Mouse (Mus musculus) right cerebral cortex, postnatal 36 days (tissue): ENCODE measurements at regions not wholly inside any gene's neighbourhood (a gene's known extent, or its start where the extent isn't known, plus 50 kb on each side); places are given as distances from the start of the nearest gene placed in this dataset.

ENCODE experiments used
- DNase-seq, 2 experiments: peaks; one replicate each; pipeline ENCODE4 v3.0.0; 2022; ENCODE audit warnings: low spot score in 2 of 2, mixed read lengths in 1 of 2

- no peak for DNase-seq
These were observed 377.3 kb upstream of the Gm10131 start for GRCm38 (mm10) chr8:34488746-34489400.

- no peak for DNase-seq
These were observed 375.0 kb upstream of the Gm10131 start for GRCm38 (mm10) chr8:34486433-34487096.

GRCm38 (mm10) chr8:34485905-34486304 lies 374.4 kb upstream of the Gm10131 start:
- DNase-seq, result no peak

DNA sequence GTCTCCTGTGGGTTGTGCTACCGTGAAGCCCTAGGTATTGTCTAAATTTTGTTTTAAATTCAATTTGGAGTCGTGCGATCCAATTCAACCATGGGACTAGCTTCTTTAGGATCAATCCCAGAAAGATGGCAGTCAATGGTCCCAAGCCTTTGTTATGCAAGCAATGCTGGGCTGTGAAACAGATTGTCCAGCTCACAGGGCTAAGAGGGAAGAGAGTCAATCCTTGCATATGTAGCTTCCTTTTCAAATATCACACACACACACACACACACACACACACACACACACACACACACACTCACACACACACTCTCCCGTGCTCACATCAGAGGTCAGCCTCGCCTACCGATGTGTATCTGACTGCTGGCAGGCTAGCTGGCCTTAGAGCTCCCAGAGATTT lies 373.8 kb upstream of the Gm10131 start:
- DNase-seq, result no peak

GRCm38 (mm10) chr8:34484551-34485335 lies 373.2 kb upstream of the Gm10131 start:
- DNase-seq, result peak; percentile 38 to 43

GRCm38 (mm10) chr8:34483212-34483611 lies 371.7 kb upstream of the Gm10131 start:
- no peak for DNase-seq

DNA sequence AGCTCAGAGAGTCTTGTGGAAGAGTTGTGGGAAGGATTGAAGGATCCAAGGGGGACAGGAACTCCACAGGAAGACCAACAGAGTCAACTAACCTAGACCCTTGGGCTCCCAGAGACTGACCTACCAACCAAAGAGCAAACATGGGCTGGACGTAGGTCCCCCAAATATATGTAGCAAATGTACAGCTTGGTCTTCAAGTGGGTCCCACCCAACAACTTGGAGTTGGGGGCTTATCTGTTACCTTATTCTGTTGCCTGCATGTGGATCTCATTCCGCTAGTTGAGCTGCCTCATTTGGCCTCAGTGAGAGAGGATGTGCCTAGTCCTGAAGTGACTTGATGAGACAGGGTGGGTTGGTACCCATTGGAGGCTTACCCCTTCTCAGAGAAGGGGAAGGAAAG lies 371.1 kb upstream of the Gm10131 start:
- DNase-seq, result no peak

DNA sequence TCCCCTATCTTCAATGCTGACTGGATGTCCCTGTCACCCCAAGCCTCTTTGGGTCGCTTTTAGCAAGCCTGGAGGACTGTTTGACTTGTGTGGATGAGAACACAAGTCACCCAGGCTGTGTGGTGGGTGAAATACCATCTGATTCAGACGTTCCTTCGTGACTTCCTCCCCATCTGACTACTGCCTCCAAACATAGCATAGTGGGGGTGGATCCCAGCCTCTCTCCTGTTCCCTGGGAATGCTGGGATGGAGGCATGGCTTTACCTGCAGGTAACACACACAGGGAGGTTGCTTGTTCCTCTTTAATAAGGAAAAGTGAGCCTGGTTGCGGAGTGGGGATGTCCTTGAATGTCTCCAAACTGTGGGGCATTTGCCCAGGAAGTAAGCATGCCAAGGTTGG lies 369.0 kb upstream of the Gm10131 start:
- peak; percentile 57 to 69 for DNase-seq

DNA sequence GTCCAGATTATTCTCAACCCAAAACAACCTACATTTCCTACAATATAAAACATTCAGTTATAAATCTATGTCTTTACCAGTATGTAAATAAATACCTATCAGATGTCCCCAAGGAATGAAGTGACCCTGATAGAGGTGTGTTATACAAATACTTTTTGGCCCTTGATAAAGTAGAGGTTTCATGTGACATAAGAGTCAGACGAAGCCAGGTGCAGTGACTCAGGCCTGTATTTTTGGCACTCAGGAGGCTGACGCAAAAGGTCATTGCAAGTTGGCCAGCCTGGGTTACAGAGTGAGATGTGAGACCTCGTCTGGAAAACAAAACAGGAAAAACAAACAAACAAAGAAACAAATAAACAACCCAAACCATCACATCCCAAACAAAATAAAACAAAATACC lies 367.4 kb upstream of the Gm10131 start:
- DNase-seq, result no peak

DNA sequence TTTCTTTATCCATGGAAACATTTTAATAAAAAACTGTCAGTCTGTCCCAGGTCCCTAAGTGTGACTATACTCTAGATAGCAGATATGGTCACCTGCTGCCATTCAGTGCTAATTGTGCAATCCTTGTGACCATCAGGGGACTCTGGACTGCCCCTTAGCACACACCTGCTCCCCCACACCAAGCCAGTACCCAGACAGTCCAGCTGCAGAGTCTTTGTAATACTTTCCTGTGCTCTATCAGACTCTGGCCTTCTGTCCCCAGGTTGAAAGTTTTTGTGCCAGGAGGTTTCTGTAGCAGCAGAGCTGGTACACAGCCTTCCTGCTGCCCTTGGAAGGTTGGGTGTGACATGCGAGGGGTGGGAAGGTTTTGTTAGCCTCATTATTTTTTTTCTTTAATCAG lies 366.9 kb upstream of the Gm10131 start:
- no peak for DNase-seq

GRCm38 (mm10) chr8:34476146-34476820 lies 364.7 kb upstream of the Gm10131 start:
- DNase-seq, result no peak

DNA sequence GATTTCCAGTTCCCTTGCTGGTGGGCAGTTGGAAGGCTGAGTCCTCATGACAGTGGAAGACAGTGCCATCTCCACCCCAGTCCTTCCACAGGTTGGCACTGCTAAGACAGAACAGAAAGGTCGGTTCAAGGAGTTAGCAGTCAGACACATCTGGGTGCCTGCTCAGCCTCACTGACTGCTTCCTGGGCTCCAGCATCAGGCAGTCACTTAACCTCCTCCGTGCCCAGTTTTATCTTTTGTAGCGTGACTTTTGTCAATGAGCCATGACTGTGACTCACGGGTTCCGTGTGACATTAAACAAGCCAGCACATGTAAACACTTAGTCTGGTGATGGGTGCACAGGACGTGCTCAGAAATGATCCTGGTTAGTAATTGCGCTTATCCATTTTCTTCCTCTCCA lies 363.1 kb upstream of the Gm10131 start:
- no peak for DNase-seq

DNA sequence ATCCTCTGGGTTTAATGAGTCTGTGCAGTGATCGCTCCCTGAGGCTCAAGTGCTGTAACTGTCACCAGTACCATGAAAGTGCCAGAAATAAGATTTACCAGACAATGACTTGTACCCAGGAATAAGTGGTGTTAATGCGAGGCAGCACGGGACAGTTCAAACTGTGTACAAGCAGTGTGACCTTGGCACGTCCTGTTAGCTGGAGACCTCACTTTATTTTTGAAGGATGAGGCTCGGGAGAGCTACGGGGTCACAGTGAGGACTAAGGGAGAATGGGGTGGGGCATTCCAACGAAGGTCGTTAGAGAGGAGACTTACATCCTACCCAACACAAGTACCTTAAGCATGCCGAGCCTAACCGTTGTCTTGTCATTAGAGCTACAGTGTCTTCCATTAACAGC lies 362.2 kb upstream of the Gm10131 start:
- no peak for DNase-seq

- DNase-seq, result no peak
These were observed 361.8 kb upstream of the Gm10131 start for GRCm38 (mm10) chr8:34473301-34473700.

DNA sequence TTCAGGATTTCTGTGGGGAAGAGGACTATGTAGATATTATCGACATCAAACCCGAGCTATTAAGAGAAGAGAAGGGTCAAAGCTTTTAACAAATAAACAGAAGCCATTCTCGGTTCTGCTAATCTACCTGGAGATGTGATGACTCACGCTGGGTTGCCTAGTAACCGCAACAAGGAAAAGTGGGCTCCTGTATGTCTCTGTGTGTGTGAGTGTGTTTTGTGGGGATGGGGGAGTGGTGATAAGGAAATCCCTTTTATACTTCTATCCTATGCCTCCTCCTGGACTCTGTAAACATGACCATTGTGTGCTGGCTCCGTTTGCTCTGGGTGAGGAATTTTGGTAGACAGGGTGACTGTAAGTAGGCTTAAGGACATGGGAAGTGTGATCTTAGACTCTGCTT lies 361.3 kb upstream of the Gm10131 start:
- DNase-seq, result no peak

DNA sequence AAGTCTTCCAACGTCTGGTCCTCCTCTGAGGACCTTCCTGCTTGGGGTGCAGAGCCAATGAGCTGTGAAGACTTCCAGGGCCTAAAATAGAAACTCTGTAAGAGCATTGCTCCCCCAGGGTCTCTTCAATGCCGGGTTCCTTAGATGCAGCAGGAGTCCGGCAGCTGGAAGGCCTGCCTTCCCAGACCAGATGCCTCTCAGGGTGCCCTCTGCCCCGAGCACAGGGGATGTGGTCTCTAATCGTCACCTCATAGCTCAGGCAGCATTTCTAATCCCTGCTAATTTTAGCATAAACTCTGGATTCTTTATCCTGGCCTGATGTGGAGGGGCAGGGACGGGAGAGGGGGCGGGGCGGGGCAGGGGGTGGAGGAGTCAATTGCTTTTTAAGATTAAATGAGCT lies 360.9 kb upstream of the Gm10131 start:
- DNase-seq, result no peak

- no peak for DNase-seq
These were observed 357.6 kb upstream of the Gm10131 start for GRCm38 (mm10) chr8:34469091-34469490.

DNA sequence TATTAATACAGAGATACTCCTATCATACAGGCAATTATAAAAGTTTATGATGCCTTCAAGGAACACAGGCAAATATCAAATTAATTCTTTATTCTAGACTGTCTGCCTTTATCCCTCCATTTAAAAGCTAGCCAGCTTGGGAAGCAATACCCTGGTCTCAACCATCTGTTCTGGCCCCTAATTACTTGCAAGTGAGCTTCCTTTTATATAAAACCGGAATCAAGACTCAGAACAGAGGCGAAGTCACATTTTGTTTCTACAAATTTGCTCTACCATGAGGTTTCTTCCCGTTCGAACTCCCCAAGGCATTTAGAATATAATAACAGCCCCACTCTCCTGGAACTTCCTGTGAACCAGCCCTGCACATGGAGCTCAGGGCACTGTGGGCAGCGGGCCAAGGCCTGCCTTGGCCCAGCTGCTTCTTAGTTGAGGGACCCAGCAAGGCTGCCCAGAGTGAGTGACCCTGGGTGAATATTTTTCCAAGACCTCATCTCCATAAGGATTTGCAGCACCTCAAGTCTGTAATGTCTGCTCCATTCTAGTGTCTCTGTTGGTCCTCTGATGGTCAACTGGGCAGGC lies 355.3 kb upstream of the Gm10131 start:
- DNase-seq, result no peak

- no peak for DNase-seq
These were observed 353.9 kb upstream of the Gm10131 start for GRCm38 (mm10) chr8:34465398-34465797.

DNA sequence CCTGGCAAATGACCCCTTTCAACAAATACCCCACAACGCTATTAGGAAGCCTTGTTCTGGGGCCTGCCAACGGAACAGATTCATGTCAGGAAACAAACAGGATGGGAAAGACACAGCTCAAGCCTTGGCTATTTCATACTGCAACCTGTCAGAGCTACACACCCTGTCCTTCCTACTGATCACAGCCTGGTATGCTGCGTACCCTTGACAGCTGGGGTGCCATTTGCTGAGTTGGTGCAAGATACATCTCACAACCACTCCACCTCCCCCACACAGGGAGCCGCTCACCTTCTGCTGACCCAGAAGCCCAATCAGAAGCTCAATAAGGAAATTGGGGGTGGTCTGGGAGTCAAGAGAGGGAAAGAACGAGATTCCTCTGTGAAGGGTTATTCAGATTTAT lies 350.7 kb upstream of the Gm10131 start:
- DNase-seq, result no peak

GRCm38 (mm10) chr8:34458300-34458699 lies 346.8 kb upstream of the Gm10131 start:
- no peak for DNase-seq

DNA sequence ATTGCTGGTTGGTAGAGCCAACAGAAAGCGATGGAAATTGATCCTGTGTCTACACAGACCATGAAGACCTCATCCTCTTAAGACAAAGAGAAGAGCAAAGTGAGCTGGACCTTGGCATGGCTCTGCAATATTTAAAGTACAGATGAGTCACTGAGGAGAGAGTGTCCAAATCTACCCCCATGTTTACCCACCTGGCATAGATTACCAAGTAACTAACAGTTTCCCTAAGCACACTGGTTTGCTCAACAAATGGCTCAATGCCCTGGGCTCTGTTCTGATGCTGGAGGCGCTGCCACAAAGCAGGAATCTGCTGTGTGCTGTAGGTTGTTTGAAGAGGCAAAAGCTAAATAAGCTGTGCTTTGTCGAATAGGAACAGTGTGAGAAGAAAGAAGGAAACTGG lies 345.0 kb upstream of the Gm10131 start:
- DNase-seq, result no peak
